In genomic region chr11:73019147-73019795, GRCm38 (mm10) we compare ENCODE assay signal across 8 mouse cellular contexts. TPM values are rescaled to one million over a fixed set of nuclear protein-coding genes. Genes with fewer than 3 reads are reported as not detected.
DNase-seq lines count a peak whose midpoint lies in the region; ATAC-seq and TF ChIP-seq lines count a peak whose summit lies in the region.

No protein-coding gene starts in this region.

- peak; percentile 54 to 58 for ATAC-seq in hematopoietic stem cell, adult 5-6 weeks (replicated peaks in 1 of 2; ENCODE audit: insufficient read depth in 1 of 2, low FRiP score in 2 of 2, low TSS enrichment in 1 of 2, low read depth in 1 of 2, poor library complexity in 2 of 2, severe bottlenecking in 2 of 2)

- H3K4me2 ChIP-seq in CH12.LX (ENCODE audit: insufficient read depth, low read depth, poor library complexity, severe bottlenecking): peak overlapping the region; percentile 77

- no peaks in the 10 kb centered on the region for H3K79me2 ChIP-seq in CH12.LX (replicated peaks; ENCODE audit: control insufficient read depth, extremely low read depth, insufficient read depth, poor library complexity, severe bottlenecking)

- H3K27ac ChIP-seq in CH12.LX (ENCODE audit: insufficient read depth, low read depth): no peak overlapping the region
- H3K27ac ChIP-seq in embryonic facial prominence, embryonic 10.5 days (replicated peaks): peak overlapping the region; percentile 30; the same call in 1 of the 2 replicates

- H3K9me3 ChIP-seq in CH12.LX (replicated peaks; ENCODE audit: low read length): no peaks in the 10 kb centered on the region
- H3K9me3 ChIP-seq in embryonic facial prominence, embryonic 10.5 days: no peaks in the 10 kb centered on the region

- no peak for TF ChIP-seq RAD21 in CH12.LX (IDR thresholded peaks at IDR 0.05; ENCODE audit: low read depth, low read length)

- no peak for DNase-seq in CH12.LX (ENCODE audit: extremely low read depth)
- DNase-seq in adrenal gland, adult 2 months: peak; percentile 37
- peak; percentile 60 for DNase-seq in embryonic facial prominence, embryonic 10.5 days (ENCODE audit: low spot score)
- peak; percentile 76 for DNase-seq in left cerebral cortex, adult 11 months (ENCODE audit: low spot score)
- peak; percentile 46 for DNase-seq in lung, postnatal 14 days
- peak; percentile 88 to 91 for DNase-seq in right cerebral cortex, postnatal 10 days (ENCODE audit: low spot score in 2 of 2)
- DNase-seq in urinary bladder, adult 18-20 months (ENCODE audit: low spot score in 2 of 2): no peak

- H3K36me3 ChIP-seq in CH12.LX (replicated peaks in 1 of 2; ENCODE audit: control insufficient read depth in 1 of 2, insufficient read depth in 1 of 2, low read length in 1 of 2): peaks cover 6 to 30% of the 10 kb centered on the region in 2 experiments
- no peaks in the 10 kb centered on the region for H3K36me3 ChIP-seq in embryonic facial prominence, embryonic 10.5 days (replicated peaks)

- TF ChIP-seq POLR2A in CH12.LX (IDR thresholded peaks at IDR 0.05; ENCODE audit: low read depth, low read length): no peak; the same call in 1 of the 2 replicates

- in situ Hi-C loops in CH12.LX (cut with MboI; ENCODE audit: low pct_ligation_motif_present, low pct_unique_long_range_greater_than_20kb, low sequenced_read_pairs): loop anchor here (25.0 kb wide), 1 partner anchor 582 kb away; the partner anchor contains the start of genes Ggt6 and Mybbp1a

- H3K27me3 ChIP-seq in CH12.LX (replicated peaks): peaks cover 15% of the 10 kb centered on the region
- H3K27me3 ChIP-seq in embryonic facial prominence, embryonic 10.5 days (replicated peaks; ENCODE audit: low read depth, poor library complexity, severe bottlenecking): peaks cover 87% of the 10 kb centered on the region

- no peak; the same call in 1 of the 2 replicates for TF ChIP-seq EP300 in CH12.LX (IDR thresholded peaks at IDR 0.05; ENCODE audit: low read length)

- 0 out of 4 replicates have a peak, but pooled peaks of 1 of the 2 experiments have one; percentile 10 for TF ChIP-seq CTCF in CH12.LX (conservative IDR thresholded peaks at IDR 0.05 in 1 of 2, IDR thresholded peaks at IDR 0.05 in 1 of 2; ENCODE audit: low read depth in 2 of 2, low read length in 2 of 2)

- dilution Hi-C loops in CH12.LX (cut with MboI; ENCODE audit: extremely low pct_ligation_motif_present, extremely low pct_unique_long_range_greater_than_20kb, low sequenced_read_pairs): no loop called here

- peaks cover 30 to 59% of the 10 kb centered on the region in 2 experiments for H3K4me1 ChIP-seq in CH12.LX (ENCODE audit: control insufficient read depth in 1 of 2, insufficient read depth in 2 of 2)
- H3K4me1 ChIP-seq in embryonic facial prominence, embryonic 10.5 days: peaks cover 37% of the 10 kb centered on the region

- H3K9ac ChIP-seq in CH12.LX (ENCODE audit: insufficient read depth, low read depth): peak overlapping the region; percentile 18

- 1% methylated on average over 46 of the region's 46 CpGs for WGBS in embryonic facial prominence, embryonic 10.5 days

- H3K4me3 ChIP-seq in CH12.LX (replicated peaks in 1 of 3; ENCODE audit: low read depth in 2 of 3, low read length in 2 of 3, poor library complexity in 1 of 3): peak overlapping the region; percentile 41 to 69 (median 67)
- H3K4me3 ChIP-seq in embryonic facial prominence, embryonic 10.5 days: peak overlapping the region; percentile 76

TF ChIP-seq in CH12.LX, 34 proteins besides CTCF, POLR2A, EP300 and RAD21:
- no peak for TF ChIP-seq GABPA (IDR thresholded peaks at IDR 0.05; ENCODE audit: insufficient replicate concordance, low read depth, low read length)
- TF ChIP-seq ELF1 (IDR thresholded peaks at IDR 0.05; ENCODE audit: low read depth, low read length): no peak
- TF ChIP-seq USF1 (IDR thresholded peaks at IDR 0.05; ENCODE audit: low read depth, low read length): peak; percentile 75
- TF ChIP-seq NELFE (IDR thresholded peaks at IDR 0.05; ENCODE audit: low read depth, low read length): peak; percentile 12; the same call in 1 of the 2 replicates
- no peak for TF ChIP-seq JUND (conservative IDR thresholded peaks at IDR 0.05; ENCODE audit: low read depth, low read length)
- no peak for TF ChIP-seq SMC3 (IDR thresholded peaks at IDR 0.05; ENCODE audit: low read depth, low read length)
- TF ChIP-seq ZMIZ1 (IDR thresholded peaks at IDR 0.05; ENCODE audit: low read depth, low read length): no peak
- no peak for TF ChIP-seq POLR2AphosphoS2 (IDR thresholded peaks at IDR 0.05; ENCODE audit: low read depth, low read length)
- TF ChIP-seq JUN (IDR thresholded peaks at IDR 0.05; ENCODE audit: insufficient read depth, low read depth, low read length): no peak
- TF ChIP-seq MAZ (IDR thresholded peaks at IDR 0.05; ENCODE audit: low read depth, low read length): 0 out of 2 replicates have a peak, but pooled peaks have one; percentile 21
- peak; percentile 80 for TF ChIP-seq SIN3A (IDR thresholded peaks at IDR 0.05; ENCODE audit: low read length)
- no peak for TF ChIP-seq CHD1 (IDR thresholded peaks at IDR 0.05; ENCODE audit: low read depth, low read length)
- peak; percentile 96 for TF ChIP-seq BHLHE40 (IDR thresholded peaks at IDR 0.05; ENCODE audit: low read depth, low read length)
- no peak for TF ChIP-seq KAT2A (IDR thresholded peaks at IDR 0.05; ENCODE audit: insufficient replicate concordance, low read length)
- TF ChIP-seq TCF12 (IDR thresholded peaks at IDR 0.05; ENCODE audit: low read depth, low read length): 0 out of 2 replicates have a peak, but pooled peaks have one; percentile 9
- peak; percentile 88 for TF ChIP-seq MAX (IDR thresholded peaks at IDR 0.05; ENCODE audit: low read length)
- no peak for TF ChIP-seq MEF2A (IDR thresholded peaks at IDR 0.05; ENCODE audit: borderline replicate concordance, low read depth, low read length)
- TF ChIP-seq PAX5 (IDR thresholded peaks at IDR 0.05; ENCODE audit: low read length): no peak
- TF ChIP-seq MAFK (IDR thresholded peaks at IDR 0.05; ENCODE audit: insufficient replicate concordance, low read length): no peak
- no peak for TF ChIP-seq ZNF384 (IDR thresholded peaks at IDR 0.05; ENCODE audit: low read depth, low read length)
- no peak for TF ChIP-seq ZC3H11A (IDR thresholded peaks at IDR 0.05; ENCODE audit: low read depth, low read length)
- TF ChIP-seq CHD2 (IDR thresholded peaks at IDR 0.05; ENCODE audit: low read length): 0 out of 2 replicates have a peak, but pooled peaks have one; percentile 25
- TF ChIP-seq IRF4 (IDR thresholded peaks at IDR 0.05; ENCODE audit: low read depth, low read length): no peak
- no peak for TF ChIP-seq RCOR1 (conservative IDR thresholded peaks at IDR 0.05; ENCODE audit: low read depth, low read length)
- TF ChIP-seq USF2 (conservative IDR thresholded peaks at IDR 0.05; ENCODE audit: low read depth, low read length): peak; percentile 58
- TF ChIP-seq MXI1 (IDR thresholded peaks at IDR 0.05; ENCODE audit: low read depth, low read length): peak; percentile 90
- peak; percentile 64; the same call in 1 of the 2 replicates for TF ChIP-seq MYC (IDR thresholded peaks at IDR 0.05; ENCODE audit: low read depth, low read length)
- TF ChIP-seq UBTF (IDR thresholded peaks at IDR 0.05; ENCODE audit: low read depth, low read length): no peak
- TF ChIP-seq E2F4 (IDR thresholded peaks at IDR 0.05; ENCODE audit: insufficient replicate concordance, low read depth, low read length): no peak
- peak; percentile 72 for TF ChIP-seq NRF1 (IDR thresholded peaks at IDR 0.05; ENCODE audit: low read depth, low read length)
- no peak for TF ChIP-seq HCFC1 (IDR thresholded peaks at IDR 0.05; ENCODE audit: low read depth, low read length)
TF ChIP-seq in CH12.LX: peak in this region for 12.

RNA-seq across cellular contexts. Expression of gene Camkk1, which starts 0.5 kb away (rescaled TPM):
- 8.2 and 9.1 TPM in 2 replicates for total RNA-seq in CH12.LX (2012; rRNA removed)
- total RNA-seq in CH12.LX (2014; rRNA removed): 5.1 and 6.8 TPM in 2 replicates
- polyA plus RNA-seq in CH12.LX (2012; ENCODE audit: insufficient read length, low read depth): 5.0 and 5.4 TPM in 2 replicates
- 1 to 10 TPM; 1.8 to 9.8 TPM for total RNA-seq in adrenal gland, adult 2 months (2021)
- polyA plus RNA-seq in adrenal gland, adult 2 months (2012; rRNA removed): 2.2 and 3.2 TPM in 2 replicates
- 5.6 and 6.9 TPM in 2 replicates for polyA plus RNA-seq in embryonic facial prominence, embryonic 10.5 days (2016; fragmentation: Nextera tagmentation; extraction: Ambion mirVana)
- 5.1 and 8.4 TPM in 2 replicates for total RNA-seq in hematopoietic stem cell, adult 5-6 weeks (2017)

RNA-seq across cellular contexts. Expression of gene P2rx1, which starts 20.4 kb away (rescaled TPM):
- total RNA-seq in CH12.LX (2012; rRNA removed) (12.3 and 21.5 TPM in 2 replicates), CH12.LX (2014; rRNA removed) (15.9 and 18.9 TPM in 2 replicates)
- 22.8 and 23.3 TPM in 2 replicates for polyA plus RNA-seq in CH12.LX (2012; ENCODE audit: insufficient read length, low read depth)
- total RNA-seq in adrenal gland, adult 2 months (2021): under 1 TPM; 0.40 to 0.55 TPM
- 0.85 and 1.0 TPM in 2 replicates for polyA plus RNA-seq in adrenal gland, adult 2 months (2012; rRNA removed)
- 0.79 and 1.0 TPM in 2 replicates for polyA plus RNA-seq in embryonic facial prominence, embryonic 10.5 days (2016; fragmentation: Nextera tagmentation; extraction: Ambion mirVana)
- 11.3 and 12.7 TPM in 2 replicates for total RNA-seq in hematopoietic stem cell, adult 5-6 weeks (2017)

RNA-seq across cellular contexts. Expression of gene Ncbp3, which starts 28.3 kb away (rescaled TPM):
- 12.1 and 13.0 TPM in 2 replicates for total RNA-seq in CH12.LX (2012; rRNA removed)
- 11.9 and 12.1 TPM in 2 replicates for total RNA-seq in CH12.LX (2014; rRNA removed)
- 13.9 and 15.0 TPM in 2 replicates for polyA plus RNA-seq in CH12.LX (2012; ENCODE audit: insufficient read length, low read depth)
- total RNA-seq in adrenal gland, adult 2 months (2021): 1 to 10 TPM; 9.4 to 9.5 TPM
- polyA plus RNA-seq in adrenal gland, adult 2 months (2012; rRNA removed): 1.6 and 1.7 TPM in 2 replicates
- polyA plus RNA-seq in embryonic facial prominence, embryonic 10.5 days (2016; fragmentation: Nextera tagmentation; extraction: Ambion mirVana): 13.7 and 13.8 TPM in 2 replicates
- total RNA-seq in hematopoietic stem cell, adult 5-6 weeks (2017): 14.4 and 15.8 TPM in 2 replicates

RNA-seq across cellular contexts. Expression of gene Atp2a3, which starts 58.3 kb away (rescaled TPM):
- total RNA-seq in CH12.LX (2012; rRNA removed): 136 and 218 TPM in 2 replicates
- 44.1 and 61.4 TPM in 2 replicates for total RNA-seq in CH12.LX (2014; rRNA removed)
- polyA plus RNA-seq in CH12.LX (2012; ENCODE audit: insufficient read length, low read depth): 255 and 279 TPM in 2 replicates
- 10 to 100 TPM in 1 of 2 experiments, 1 to 10 TPM in 1; 7.2 to 11.6 TPM for total RNA-seq in adrenal gland, adult 2 months (2021)
- 11.3 and 11.9 TPM in 2 replicates for polyA plus RNA-seq in adrenal gland, adult 2 months (2012; rRNA removed)
- 1.3 and 1.4 TPM in 2 replicates for polyA plus RNA-seq in embryonic facial prominence, embryonic 10.5 days (2016; fragmentation: Nextera tagmentation; extraction: Ambion mirVana)
- 79.5 and 106 TPM in 2 replicates for total RNA-seq in hematopoietic stem cell, adult 5-6 weeks (2017)

Comparison
In these comparisons a context has a peak if more than half of its experiments do, and no peak if none do; other contexts are left out.
1. DNase-seq: peak in adrenal gland, adult 2 months (single experiment), embryonic facial prominence, embryonic 10.5 days (single experiment), left cerebral cortex, adult 11 months (single experiment), lung, postnatal 14 days (single experiment) and right cerebral cortex, postnatal 10 days (2 of 2); none in CH12.LX (single experiment) and urinary bladder, adult 18-20 months (0 of 2).